Mouse (Mus musculus) testis, adult 10 weeks (tissue): ENCODE results near the gene Tpst1. TPM values are rescaled to one million over a fixed set of nuclear protein-coding genes. Genes with fewer than 3 reads are reported as not detected.

ENCODE experiments used
- polyA plus RNA-seq: library from polyadenylated mRNA; stranded (reverse); fragments of 350-450 nt; fragmentation: Illumina TruSeq; extraction: RNeasy Lipid Tissue Mini Kit (QIAGEN cat#74804); gene quantifications from one replicate; pipeline ENCODE4 v1.2.3, GENCODE M21; 2014; ENCODE audit warnings: low read depth, low replicate concordance

The Tpst1 gene
- 59.1 TPM for polyA plus RNA-seq

GRCm38 (mm10) chr5:130073026-130073425 is at the start of gene Tpst1:
Tpst1 (plus strand) TSS chr5:130073326.

GRCm38 (mm10) chr5:130029142-130029897 is 43.8 kb upstream of the Tpst1 start, which contains the start of the genes Asl and Crcp:
Asl (minus strand) TSS chr5:130029247.
Crcp (plus strand) TSS chr5:130029290.

GRCm38 (mm10) chr5:130144334-130145312 is 71.5 kb downstream of the Tpst1 start, which contains the start of gene Kctd7:
Kctd7 (plus strand) TSS chr5:130144861.

GRCm38 (mm10) chr5:130171423-130171954 is 98.4 kb downstream of the Tpst1 start, which contains the start of gene Rabgef1:
Rabgef1 (plus strand) TSS chr5:130171798.

Other genes with a start within 250 kb of the Tpst1 start
- gene Sumf2, start 226.3 kb upstream of the Tpst1 start, polyA plus RNA-seq: 1.8 TPM
- gene Chchd2, start 185.9 kb upstream of the Tpst1 start, polyA plus RNA-seq: 142 TPM
- gene Zbed5, start 177.6 kb upstream of the Tpst1 start, polyA plus RNA-seq: 11.9 TPM
- 0.15 TPM for gene Phkg1, start 174.8 kb upstream of the Tpst1 start, polyA plus RNA-seq
- gene Nupr1l, start 164.8 kb upstream of the Tpst1 start, polyA plus RNA-seq: 383 TPM
- 39.5 TPM for gene Vkorc1l1, start 131.4 kb upstream of the Tpst1 start, polyA plus RNA-seq
- 3.9 TPM for gene Gusb, start 70.3 kb upstream of the Tpst1 start, polyA plus RNA-seq
- 2.2 TPM for gene Asl, start 44.1 kb upstream of the Tpst1 start, polyA plus RNA-seq
- gene Crcp, start 44.0 kb upstream of the Tpst1 start, polyA plus RNA-seq: 56.2 TPM
- 9.5 TPM for gene Kctd7, start 71.5 kb downstream of the Tpst1 start, polyA plus RNA-seq
- 11.9 TPM for gene Rabgef1, start 98.5 kb downstream of the Tpst1 start, polyA plus RNA-seq
- gene Tmem248, start 143.8 kb downstream of the Tpst1 start, polyA plus RNA-seq: 62.2 TPM
- 94.9 TPM for gene Sbds, start 182.2 kb downstream of the Tpst1 start, polyA plus RNA-seq
- 2.2 TPM for gene Tyw1, start 182.3 kb downstream of the Tpst1 start, polyA plus RNA-seq